In the genomic region with DNA sequence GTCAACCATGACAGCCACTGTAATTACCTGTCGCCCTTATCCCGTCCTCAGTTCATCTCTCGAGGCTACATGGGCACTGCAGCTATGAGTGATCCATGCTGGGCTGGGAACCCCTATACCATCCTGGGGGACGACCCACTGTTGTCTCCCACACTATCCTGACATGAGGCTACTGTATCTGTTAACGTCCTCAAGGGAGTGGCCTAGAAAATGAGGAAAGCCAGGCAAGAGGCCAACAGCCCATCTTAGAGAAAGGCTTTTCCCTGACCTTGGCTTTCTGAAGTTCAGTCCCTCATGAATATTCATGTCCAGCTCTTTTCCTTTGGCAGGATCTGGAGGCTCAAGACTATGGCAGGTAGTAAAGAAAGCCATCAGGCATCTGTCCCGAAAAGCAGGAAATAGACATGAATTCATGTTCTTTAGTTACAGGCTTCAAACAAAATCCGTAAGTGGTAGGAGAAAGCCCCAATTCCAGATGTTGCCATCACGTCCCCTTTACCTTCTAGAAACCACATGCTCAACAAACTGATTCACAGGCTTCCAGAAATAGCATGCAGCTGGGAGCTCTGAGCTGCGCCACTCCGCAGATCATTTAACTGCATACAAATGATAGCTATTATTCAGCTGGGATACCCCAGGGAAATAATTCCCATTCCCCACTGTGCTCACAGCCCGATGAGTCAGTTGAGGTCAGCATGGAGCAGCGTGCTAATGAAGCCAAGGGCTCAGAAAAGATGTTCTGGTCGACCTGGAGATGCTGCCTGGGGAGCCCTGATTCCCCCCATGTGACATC, we compare ENCODE assay signal across 8 mouse cellular contexts.
DNase-seq lines count a peak whose midpoint lies in the region; ATAC-seq lines count a peak whose summit lies in the region.

No protein-coding gene starts in this region.

- no peaks in the 10 kb centered on the region for H3K36me3 ChIP-seq in forebrain, embryonic 10.5 days (replicated peaks)
- H3K36me3 ChIP-seq in neural tube, embryonic 11.5 days (ENCODE audit: control insufficient read depth, insufficient read depth, low read length), result no peaks in the 10 kb centered on the region

- H3K4me2 ChIP-seq in neural tube, embryonic 11.5 days (ENCODE audit: low read depth), result no peak overlapping the region

- peaks cover 56% of the 10 kb centered on the region for H3K4me1 ChIP-seq in forebrain, embryonic 10.5 days
- H3K4me1 ChIP-seq in neural tube, embryonic 11.5 days (ENCODE audit: control insufficient read depth, insufficient read depth, low read length), result peaks cover 31% of the 10 kb centered on the region

- no peak overlapping the region for H3K4me3 ChIP-seq in forebrain, embryonic 10.5 days
- H3K4me3 ChIP-seq in neural tube, embryonic 11.5 days (ENCODE audit: low read depth, low read length), result no peak overlapping the region

- 0 out of 2 replicates have a peak, but pooled peaks have one; percentile 49 for ATAC-seq in neural tube, embryonic 11.5 days (ENCODE audit: insufficient read depth, low FRiP score, low TSS enrichment)

- no peaks in the 10 kb centered on the region for H3K27me3 ChIP-seq in forebrain, embryonic 10.5 days (ENCODE audit: poor library complexity, severe bottlenecking)
- no peaks in the 10 kb centered on the region for H3K27me3 ChIP-seq in neural tube, embryonic 11.5 days (ENCODE audit: control insufficient read depth, insufficient read depth, low read length)

- peak; percentile 16 for DNase-seq in left cerebral cortex, adult 11 months (ENCODE audit: low spot score)
- DNase-seq in left cerebral cortex, adult 8-10 months (ENCODE audit: low spot score in 2 of 2), result no peak
- DNase-seq in forebrain, embryonic 10.5 days (ENCODE audit: extremely low spot score, low spot score), result no peak
- peak; percentile 14 to 39 for DNase-seq in kidney, adult 8-10 months
- peak; percentile 46 for DNase-seq in neural tube, embryonic 11.5 days (ENCODE audit: low spot score)
- DNase-seq in cerebellum, adult 9-10 months, result no peak
- no peak for DNase-seq in c-Kit-positive CD71-positive TER-119-positive erythroid progenitor cells, embryonic 14.5 days (ENCODE audit: low spot score)
- DNase-seq in embryo, embryonic 10.5 days (ENCODE audit: low spot score), result no peak

- no peak overlapping the region for H3K9ac ChIP-seq in neural tube, embryonic 11.5 days (ENCODE audit: low read length)

- peak overlapping the region; percentile 48; the same call in 1 of the 2 replicates for H3K27ac ChIP-seq in forebrain, embryonic 10.5 days
- H3K27ac ChIP-seq in neural tube, embryonic 11.5 days (ENCODE audit: low read depth, low read length), result peak overlapping the region; percentile 46; the same call in 1 of the 2 replicates

- 60% methylated on average over 13 of the region's 13 CpGs for WGBS in forebrain, embryonic 10.5 days
- 46% methylated on average over 13 of the region's 13 CpGs for WGBS in neural tube, embryonic 11.5 days

- H3K9me3 ChIP-seq in forebrain, embryonic 10.5 days, result no peaks in the 10 kb centered on the region
- no peaks in the 10 kb centered on the region for H3K9me3 ChIP-seq in neural tube, embryonic 11.5 days (ENCODE audit: control insufficient read depth, low read length)

Comparison
In these comparisons a context has a peak if more than half of its experiments do, and no peak if none do; other contexts are left out.
1. DNase-seq: peak in left cerebral cortex, adult 11 months (single experiment), kidney, adult 8-10 months (2 of 2) and neural tube, embryonic 11.5 days (single experiment); none in left cerebral cortex, adult 8-10 months (0 of 2), forebrain, embryonic 10.5 days (single experiment), cerebellum, adult 9-10 months (single experiment), c-Kit-positive CD71-positive TER-119-positive erythroid progenitor cells, embryonic 14.5 days (single experiment) and embryo, embryonic 10.5 days (single experiment).